Mouse (Mus musculus) forebrain, embryonic 10.5 days (tissue): ENCODE measurements around the gene Cdc14a. TPM values are rescaled to one million over a fixed set of nuclear protein-coding genes. Genes with fewer than 3 reads are reported as not detected.

Experiments
- DNase-seq: peaks from one replicate; pipeline ENCODE4 v3.0.0-alpha.2; 2017; ENCODE audit warnings: low spot score; ENCODE audit errors: extremely low spot score
- H3K27ac ChIP-seq: fragments of 300-500 bp; sonication (generic); 2 replicates; pipeline ENCODE4 v1.5.1; 2016; ENCODE audit warnings: mild to moderate bottlenecking
- H3K27me3 ChIP-seq: fragments of 300-500 bp; sonication (generic); 2 replicates; pipeline ENCODE4 v1.6.1; 2016; ENCODE audit warnings: mild to moderate bottlenecking; ENCODE audit not compliant: poor library complexity, severe bottlenecking
- H3K36me3 ChIP-seq: fragments of 300-500 bp; sonication (generic); replicated peaks from 2 replicates; pipeline ENCODE4 v1.6.1; 2016; ENCODE audit warnings: mild to moderate bottlenecking, moderate library complexity
- H3K4me1 ChIP-seq: fragments of 300-500 bp; sonication (generic); 2 replicates; pipeline ENCODE4 v1.6.1; 2016
- H3K4me3 ChIP-seq: fragments of 300-500 bp; sonication (generic); 2 replicates; pipeline ENCODE4 v1.5.1; 2016; ENCODE audit warnings: mild to moderate bottlenecking, moderate library complexity
- H3K9me3 ChIP-seq: fragments of 300-500 bp; sonication (generic); 2 replicates; pipeline ENCODE4 v1.6.1; 2016; ENCODE audit warnings: mild to moderate bottlenecking, moderate library complexity
- WGBS: fragments of 180-500 bp; shearing (Covaris S2); methylation state at CpG from one replicate; pipeline ENCODE4 v1.1.7; 2016; 5-methylcytosine and 5-hydroxymethylcytosine counted together
- polyA plus RNA-seq: library from polyadenylated mRNA; unstranded; fragments of >200 nt; fragmentation: Nextera tagmentation; extraction: Ambion mirVana; gene quantifications from 2 replicates; pipeline ENCODE4 v1.2.1, GENCODE M21; 2016

Gene Cdc14a
- polyA plus RNA-seq, 1 experiment from 2014 or later = 19.7 TPM

- H3K9me3 ChIP-seq = no peaks in the 10 kb centered on the region
- 94% methylated on average over 6 of the region's 6 CpGs for WGBS
- H3K27ac ChIP-seq = no peak overlapping the region
- no peaks in the 10 kb centered on the region for H3K27me3 ChIP-seq
- no peaks in the 10 kb centered on the region for H3K4me1 ChIP-seq
- no peak for DNase-seq
- no peak overlapping the region for H3K4me3 ChIP-seq
- peaks cover 68% of the 10 kb centered on the region for H3K36me3 ChIP-seq
Observed at GRCm38 (mm10) chr3:116386342-116386741, 37.5 kb downstream of the Cdc14a start.

- Histone ChIP-seq H3K27ac (no peak overlapping the region), H3K27me3 (no peaks in the 10 kb centered on the region), H3K36me3 (peaks cover 69% of the 10 kb centered on the region), H3K4me1 (peaks cover 9% of the 10 kb centered on the region), H3K9me3 (no peaks in the 10 kb centered on the region), H3K4me3 (no peak overlapping the region)
- 89% methylated on average over 7 of the region's 7 CpGs for WGBS
- DNase-seq = no peak
Observed at GRCm38 (mm10) chr3:116384319-116384718, 39.5 kb downstream of the Cdc14a start.

GRCm38 (mm10) chr3:116380319-116380718 is 43.5 kb downstream of the Cdc14a start:
- peaks cover 62% of the 10 kb centered on the region for H3K36me3 ChIP-seq
- DNase-seq = no peak
- H3K9me3 ChIP-seq = no peaks in the 10 kb centered on the region
- no peak overlapping the region for H3K27ac ChIP-seq
- 63% methylated on average over 9 of the region's 9 CpGs for WGBS
- H3K4me1 ChIP-seq = peaks cover 17% of the 10 kb centered on the region
- H3K4me3 ChIP-seq = no peak overlapping the region
- no peaks in the 10 kb centered on the region for H3K27me3 ChIP-seq

GRCm38 (mm10) chr3:116375442-116375841 is 48.4 kb downstream of the Cdc14a start:
- WGBS = 93% methylated on average over 2 of the region's 2 CpGs
- DNase-seq = no peak
- Histone ChIP-seq H3K27me3 (no peaks in the 10 kb centered on the region), H3K9me3 (no peaks in the 10 kb centered on the region), H3K4me3 (no peak overlapping the region), H3K27ac (no peak overlapping the region), H3K36me3 (peaks cover 41% of the 10 kb centered on the region), H3K4me1 (peaks cover 25% of the 10 kb centered on the region)

GRCm38 (mm10) chr3:116374486-116374885 is 49.3 kb downstream of the Cdc14a start:
- WGBS = 82% methylated on average over 5 of the region's 5 CpGs

GRCm38 (mm10) chr3:116373196-116373595 is 50.6 kb downstream of the Cdc14a start:
- Histone ChIP-seq H3K4me3 (no peak overlapping the region), H3K36me3 (peaks cover 26% of the 10 kb centered on the region; the same call in 1 of the 2 replicates), H3K4me1 (peaks cover 35% of the 10 kb centered on the region), H3K27me3 (no peaks in the 10 kb centered on the region), H3K9me3 (no peaks in the 10 kb centered on the region), H3K27ac (no peak overlapping the region)
- WGBS = 85% methylated on average over 6 of the region's 6 CpGs
- no peak for DNase-seq

More at GRCm38 (mm10) chr3:116374486-116374885, 49.3 kb downstream of the Cdc14a start:
- H3K36me3 ChIP-seq = peaks cover 33% of the 10 kb centered on the region; the same call in 1 of the 2 replicates
- DNase-seq = no peak
- no peak overlapping the region for H3K4me3 ChIP-seq
- no peaks in the 10 kb centered on the region for H3K9me3 ChIP-seq
- no peak overlapping the region for H3K27ac ChIP-seq
- H3K4me1 ChIP-seq = peaks cover 22% of the 10 kb centered on the region
- H3K27me3 ChIP-seq = no peaks in the 10 kb centered on the region

- H3K4me1 ChIP-seq = peaks cover 30% of the 10 kb centered on the region
- H3K36me3 ChIP-seq = peaks cover 34% of the 10 kb centered on the region
- no peaks in the 10 kb centered on the region for H3K9me3 ChIP-seq
- WGBS = 19% methylated on average over 4 of the region's 4 CpGs
- no peak overlapping the region for H3K4me3 ChIP-seq
- DNase-seq = no peak
- no peak overlapping the region for H3K27ac ChIP-seq
- peaks cover 10% of the 10 kb centered on the region for H3K27me3 ChIP-seq
Observed at GRCm38 (mm10) chr3:116368868-116369437, 54.9 kb downstream of the Cdc14a start.

- Histone ChIP-seq H3K27ac (no peak overlapping the region), H3K4me1 (peaks cover 24% of the 10 kb centered on the region), H3K36me3 (peaks cover 51% of the 10 kb centered on the region), H3K9me3 (no peaks in the 10 kb centered on the region), H3K4me3 (no peak overlapping the region), H3K27me3 (peaks cover 10% of the 10 kb centered on the region)
- no peak for DNase-seq
- WGBS = 91% methylated on average over 2 of the region's 2 CpGs
Observed at GRCm38 (mm10) chr3:116366125-116366524, 57.7 kb downstream of the Cdc14a start.

GRCm38 (mm10) chr3:116361906-116362305 is 61.9 kb downstream of the Cdc14a start:
- 90% methylated on average over 7 of the region's 7 CpGs for whole genome bisulfite sequencing

GRCm38 (mm10) chr3:116361101-116361500 is 62.7 kb downstream of the Cdc14a start:
- no peaks in the 10 kb centered on the region for H3K9me3 ChIP-seq
- WGBS = 92% methylated on average over 5 of the region's 5 CpGs
- no peaks in the 10 kb centered on the region for H3K4me1 ChIP-seq
- no peak overlapping the region for H3K4me3 ChIP-seq
- H3K36me3 ChIP-seq = peaks cover 58% of the 10 kb centered on the region
- DNase-seq = no peak
- no peaks in the 10 kb centered on the region for H3K27me3 ChIP-seq
- H3K27ac ChIP-seq = no peak overlapping the region

More at GRCm38 (mm10) chr3:116361906-116362305, 61.9 kb downstream of the Cdc14a start:
- Histone ChIP-seq H3K27ac (no peak overlapping the region), H3K4me1 (no peaks in the 10 kb centered on the region), H3K9me3 (no peaks in the 10 kb centered on the region), H3K36me3 (peaks cover 66% of the 10 kb centered on the region), H3K27me3 (peaks cover 2% of the 10 kb centered on the region; the same call in 1 of the 2 replicates), H3K4me3 (no peak overlapping the region)
- DNase-seq = no peak

GRCm38 (mm10) chr3:116357866-116358265 is 66.0 kb downstream of the Cdc14a start:
- Histone ChIP-seq H3K9me3 (no peaks in the 10 kb centered on the region), H3K27ac (no peak overlapping the region), H3K27me3 (no peaks in the 10 kb centered on the region), H3K4me1 (no peaks in the 10 kb centered on the region), H3K4me3 (no peak overlapping the region), H3K36me3 (peaks cover 40% of the 10 kb centered on the region)
- 94% methylated on average over 7 of the region's 7 CpGs for WGBS
- no peak for DNase-seq

- DNase-seq = no peak
- Histone ChIP-seq H3K27ac (no peak overlapping the region), H3K27me3 (no peaks in the 10 kb centered on the region), H3K4me3 (no peak overlapping the region), H3K4me1 (no peaks in the 10 kb centered on the region), H3K36me3 (peaks cover 34% of the 10 kb centered on the region), H3K9me3 (no peaks in the 10 kb centered on the region)
- WGBS = 87% methylated on average over 4 of the region's 4 CpGs
Observed at GRCm38 (mm10) chr3:116357180-116357579, 66.7 kb downstream of the Cdc14a start.

- no peak overlapping the region for H3K4me3 ChIP-seq
- H3K27ac ChIP-seq = no peak overlapping the region
- no peaks in the 10 kb centered on the region for H3K27me3 ChIP-seq
- 92% methylated on average over 15 of the region's 15 CpGs for WGBS
- H3K9me3 ChIP-seq = no peaks in the 10 kb centered on the region
- H3K36me3 ChIP-seq = peaks cover 33% of the 10 kb centered on the region
- no peak for DNase-seq
- H3K4me1 ChIP-seq = no peaks in the 10 kb centered on the region
Observed at GRCm38 (mm10) chr3:116355026-116355788, 68.6 kb downstream of the Cdc14a start.
